Mouse (Mus musculus): Measurements from ENCODE around the gene Ube2e3. TPM values are rescaled to one million over a fixed set of nuclear protein-coding genes. Genes with fewer than 3 reads are reported as not detected.

Gene Ube2e3
- polyA plus RNA-seq, 1 experiment: 12.7 TPM

DNA sequence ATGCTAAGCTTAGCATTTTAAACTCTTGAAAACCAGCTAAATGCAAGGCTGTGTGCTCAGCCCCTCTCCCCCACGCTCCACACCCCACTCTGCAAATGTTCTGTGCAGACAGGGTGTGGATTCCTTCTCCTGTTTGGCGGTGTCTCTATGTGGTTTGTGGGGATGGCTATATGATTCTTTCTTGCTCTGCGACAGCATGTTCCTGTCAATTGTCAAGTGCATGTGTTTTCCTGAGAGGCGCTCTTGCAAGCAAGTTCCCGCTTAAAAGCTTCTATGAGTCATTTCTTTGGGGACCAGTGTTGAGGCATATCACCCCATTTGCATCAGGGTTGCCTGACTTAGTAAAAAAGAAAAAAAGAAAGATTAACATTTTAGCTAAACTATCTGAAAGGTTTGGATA lies 92.4 kb downstream of the Ube2e3 start:
- Histone ChIP-seq H3K36me3 (ENCODE audit: control insufficient read depth, insufficient read depth, low read length) (no peaks in the 10 kb centered on the region), H3K27me3 (ENCODE audit: control insufficient read depth, insufficient read depth, low read length) (no peaks in the 10 kb centered on the region), H3K27ac (ENCODE audit: insufficient read depth, low read length) (no peak overlapping the region), H3K4me1 (ENCODE audit: control insufficient read depth, insufficient read depth, insufficient read length) (peaks cover 10% of the 10 kb centered on the region; the same call in 1 of the 2 replicates), H3K4me3 (ENCODE audit: extremely low read depth, insufficient read depth, insufficient read length) (no peak overlapping the region)
- no peak for DNase-seq (ENCODE audit: low read depth in 1 of 2, low spot score in 2 of 2)
- TF ChIP-seq POLR2A (IDR thresholded peaks at IDR 0.05; ENCODE audit: low read depth, low read length): no peak
- WGBS: 27% methylated on average over 5 of the region's 5 CpGs

DNA sequence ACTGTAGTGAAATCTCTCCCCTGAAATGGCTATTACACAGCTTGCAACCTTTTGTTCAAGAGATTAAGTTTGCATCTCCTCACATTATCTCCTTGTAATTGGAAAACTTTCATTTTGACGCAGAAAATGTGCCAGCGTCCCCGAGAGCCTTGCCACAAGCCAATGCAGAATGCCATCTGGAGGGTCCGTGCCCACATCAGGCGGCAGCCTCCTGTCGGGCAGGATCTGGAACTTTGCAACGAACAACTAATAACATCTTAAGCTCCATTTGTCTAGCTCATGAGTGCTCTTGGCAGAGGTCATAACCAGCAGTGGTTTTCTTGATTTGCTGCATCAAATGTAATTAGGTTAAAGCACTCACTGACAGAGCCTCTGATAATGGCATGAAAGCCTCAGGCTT lies 93.1 kb downstream of the Ube2e3 start:
- Histone ChIP-seq H3K27me3 (ENCODE audit: control insufficient read depth, insufficient read depth, low read length) (no peaks in the 10 kb centered on the region), H3K4me3 (ENCODE audit: extremely low read depth, insufficient read depth, insufficient read length) (no peak overlapping the region), H3K27ac (ENCODE audit: insufficient read depth, low read length) (no peak overlapping the region), H3K4me1 (ENCODE audit: control insufficient read depth, insufficient read depth, insufficient read length) (peaks cover 10% of the 10 kb centered on the region; the same call in 1 of the 2 replicates), H3K36me3 (ENCODE audit: control insufficient read depth, insufficient read depth, low read length) (no peaks in the 10 kb centered on the region)
- no peak for DNase-seq (ENCODE audit: low read depth in 1 of 2, low spot score in 2 of 2)
- TF ChIP-seq CTCF (IDR thresholded peaks at IDR 0.05; ENCODE audit: extremely low read depth, insufficient read depth, insufficient read length, insufficient replicate concordance) (no peak), POLR2A (IDR thresholded peaks at IDR 0.05; ENCODE audit: low read depth, low read length) (no peak)
- 90% methylated on average over 7 of the region's 7 CpGs for WGBS

DNA sequence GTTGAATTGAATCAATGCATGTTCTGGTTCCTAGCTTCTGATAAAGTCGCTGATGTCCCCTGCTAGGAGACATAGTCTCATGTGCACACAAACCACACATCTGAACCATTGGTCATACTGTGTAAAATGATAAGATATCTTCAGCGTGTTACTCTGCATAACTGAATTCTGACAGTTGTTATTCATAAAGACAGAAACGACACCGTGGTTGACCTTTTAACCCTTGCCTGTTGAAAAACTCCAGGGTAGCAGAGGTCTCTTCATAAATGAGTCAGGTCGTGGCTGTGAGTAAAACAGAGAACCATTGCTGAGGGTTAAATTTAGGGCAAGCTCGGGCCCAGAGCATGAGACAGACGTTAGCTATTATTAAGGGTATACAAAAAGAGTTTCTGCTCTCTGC lies 93.7 kb downstream of the Ube2e3 start:
- no peaks in the 10 kb centered on the region for H3K36me3 ChIP-seq (ENCODE audit: control insufficient read depth, insufficient read depth, low read length)
- no peak overlapping the region for H3K4me3 ChIP-seq (ENCODE audit: extremely low read depth, insufficient read depth, insufficient read length)
- TF ChIP-seq POLR2A (IDR thresholded peaks at IDR 0.05; ENCODE audit: low read depth, low read length): no peak
- TF ChIP-seq CTCF (IDR thresholded peaks at IDR 0.05; ENCODE audit: extremely low read depth, insufficient read depth, insufficient read length, insufficient replicate concordance): no peak
- no peak for DNase-seq (ENCODE audit: low read depth in 1 of 2, low spot score in 2 of 2)
- 12% methylated on average over 7 of the region's 7 CpGs for WGBS
- no peaks in the 10 kb centered on the region for H3K27me3 ChIP-seq (ENCODE audit: control insufficient read depth, insufficient read depth, low read length)
- H3K4me1 ChIP-seq (ENCODE audit: control insufficient read depth, insufficient read depth, insufficient read length): peaks cover 10% of the 10 kb centered on the region; the same call in 1 of the 2 replicates
- no peak overlapping the region for H3K27ac ChIP-seq (ENCODE audit: insufficient read depth, low read length)

DNA sequence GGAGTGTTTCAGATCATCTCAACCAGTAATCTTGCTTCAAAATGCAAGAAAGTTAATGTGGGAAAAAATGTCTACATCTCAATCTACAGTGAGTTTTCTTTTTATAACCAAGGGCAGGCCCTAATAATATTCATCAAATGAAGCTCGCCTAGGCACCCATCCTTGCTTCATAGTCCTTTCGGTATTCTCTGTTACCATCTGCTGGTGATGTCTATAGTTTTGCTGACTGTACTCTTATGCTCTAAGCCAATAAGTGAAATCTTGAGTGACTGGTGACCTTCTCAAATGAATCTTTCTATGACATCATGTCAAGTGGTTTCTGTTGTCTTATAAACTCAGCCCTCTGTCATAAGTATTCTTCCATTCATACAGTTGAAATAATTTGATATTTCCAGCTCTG lies 97.1 kb downstream of the Ube2e3 start:
- Histone ChIP-seq H3K36me3 (ENCODE audit: control insufficient read depth, insufficient read depth, low read length) (no peaks in the 10 kb centered on the region), H3K4me3 (ENCODE audit: extremely low read depth, insufficient read depth, insufficient read length) (no peak overlapping the region), H3K27me3 (ENCODE audit: control insufficient read depth, insufficient read depth, low read length) (no peaks in the 10 kb centered on the region), H3K27ac (ENCODE audit: insufficient read depth, low read length) (no peak overlapping the region), H3K4me1 (ENCODE audit: control insufficient read depth, insufficient read depth, insufficient read length) (peaks cover 8% of the 10 kb centered on the region; the same call in 1 of the 2 replicates)
- DNase-seq (ENCODE audit: low read depth in 1 of 2, low spot score in 2 of 2): no peak
- TF ChIP-seq CTCF (IDR thresholded peaks at IDR 0.05; ENCODE audit: extremely low read depth, insufficient read depth, insufficient read length, insufficient replicate concordance): no peak
- TF ChIP-seq POLR2A (IDR thresholded peaks at IDR 0.05; ENCODE audit: low read depth, low read length): no peak
- WGBS: 89% methylated on average over 2 of the region's 2 CpGs

DNA sequence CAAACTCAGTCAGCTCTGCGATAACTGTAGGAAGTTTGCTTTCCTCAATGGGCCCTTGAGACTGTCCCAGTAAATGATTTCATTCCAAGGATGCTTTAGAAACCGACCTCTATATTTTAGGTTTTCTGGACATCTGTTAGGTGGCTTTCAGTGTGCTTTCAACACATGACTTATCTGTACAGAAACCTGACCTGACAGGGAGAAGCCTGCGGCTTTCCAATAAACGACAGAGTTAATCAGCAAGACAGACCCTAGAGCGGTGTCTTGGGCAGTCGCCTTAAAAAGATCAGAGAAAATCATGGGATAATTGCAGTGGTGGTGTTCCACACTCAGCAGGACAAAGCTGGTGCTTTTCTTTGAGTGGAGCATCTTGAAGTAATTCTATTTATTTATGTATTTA lies 97.5 kb downstream of the Ube2e3 start:
- 95% methylated on average over 6 of the region's 6 CpGs for WGBS
- no peaks in the 10 kb centered on the region for H3K36me3 ChIP-seq (ENCODE audit: control insufficient read depth, insufficient read depth, low read length)

DNA sequence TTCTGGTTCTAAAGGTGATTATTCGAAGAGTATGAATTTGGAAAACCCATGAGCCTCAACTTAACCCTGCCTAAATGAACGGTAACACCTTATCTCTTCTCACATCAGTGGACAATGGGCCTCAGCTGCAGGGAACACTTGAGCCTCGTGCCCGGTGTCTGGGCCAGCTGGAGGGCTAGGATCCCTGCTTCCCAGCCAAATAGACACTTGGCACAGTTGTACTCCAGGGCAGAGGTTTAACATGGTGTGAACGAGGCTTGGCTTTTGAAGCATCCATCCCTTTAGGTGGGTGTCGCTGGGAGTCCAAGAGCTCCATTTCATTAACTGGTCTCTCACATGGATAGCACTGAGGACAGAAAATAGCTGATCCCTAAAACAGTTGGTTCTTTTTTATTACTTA lies 102.2 kb downstream of the Ube2e3 start:
- Histone ChIP-seq H3K27me3 (ENCODE audit: control insufficient read depth, insufficient read depth, low read length) (no peaks in the 10 kb centered on the region), H3K36me3 (ENCODE audit: control insufficient read depth, insufficient read depth, low read length) (no peaks in the 10 kb centered on the region), H3K4me1 (ENCODE audit: control insufficient read depth, insufficient read depth, insufficient read length) (no peaks in the 10 kb centered on the region), H3K4me3 (ENCODE audit: extremely low read depth, insufficient read depth, insufficient read length) (no peak overlapping the region), H3K27ac (ENCODE audit: insufficient read depth, low read length) (no peak overlapping the region)
- TF ChIP-seq POLR2A (IDR thresholded peaks at IDR 0.05; ENCODE audit: low read depth, low read length): no peak
- TF ChIP-seq CTCF (IDR thresholded peaks at IDR 0.05; ENCODE audit: extremely low read depth, insufficient read depth, insufficient read length, insufficient replicate concordance): no peak
- DNase-seq (ENCODE audit: low read depth in 1 of 2, low spot score in 2 of 2): no peak
- WGBS: 89% methylated on average over 6 of the region's 6 CpGs

More for the DNA sequence above, 97.5 kb downstream of the Ube2e3 start:
- no peak overlapping the region for H3K27ac ChIP-seq (ENCODE audit: insufficient read depth, low read length)
- DNase-seq (ENCODE audit: low read depth in 1 of 2, low spot score in 2 of 2): no peak
- TF ChIP-seq CTCF (IDR thresholded peaks at IDR 0.05; ENCODE audit: extremely low read depth, insufficient read depth, insufficient read length, insufficient replicate concordance): no peak
- no peaks in the 10 kb centered on the region for H3K27me3 ChIP-seq (ENCODE audit: control insufficient read depth, insufficient read depth, low read length)
- no peak overlapping the region for H3K4me3 ChIP-seq (ENCODE audit: extremely low read depth, insufficient read depth, insufficient read length)
- H3K4me1 ChIP-seq (ENCODE audit: control insufficient read depth, insufficient read depth, insufficient read length): peaks cover 5% of the 10 kb centered on the region; the same call in 1 of the 2 replicates
